Mouse (Mus musculus) adrenal gland, postnatal 25 days (tissue): ENCODE measurements around the gene Trim31. TPM values are rescaled to one million over a fixed set of nuclear protein-coding genes. Genes with fewer than 3 reads are reported as not detected.

Source experiments
- DNase-seq: peaks from one replicate; pipeline ENCODE4 v3.0.0; 2021; ENCODE audit warnings: mixed read lengths
- total RNA-seq: library from RNA; stranded (reverse); gene quantifications from 2 replicates; pipeline ENCODE4 v1.2.3, GENCODE M21; 2021

The Trim31 gene
- total RNA-seq, 1 experiment from 2014 or later, result not detected

DNA sequence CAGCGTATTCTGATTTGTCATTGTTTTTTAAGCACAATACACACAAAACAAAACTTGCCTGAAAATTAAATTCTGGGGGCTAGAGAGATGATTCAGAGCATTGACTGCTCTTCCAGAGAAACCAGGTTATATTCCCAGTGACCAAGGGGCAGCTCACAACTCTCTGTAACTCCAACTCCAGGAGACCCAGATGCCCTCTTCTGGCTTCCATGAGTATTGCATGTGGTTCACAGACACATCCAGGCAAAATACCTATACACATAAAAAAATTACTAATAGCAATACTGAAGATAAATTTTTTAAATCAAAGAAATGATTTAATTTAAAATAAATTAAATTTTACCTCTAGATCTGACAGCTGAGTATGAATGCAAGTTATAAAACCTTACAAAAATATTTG, 1.3 kb upstream of the Trim31 start:
- DNase-seq, result peak; percentile 13

DNA sequence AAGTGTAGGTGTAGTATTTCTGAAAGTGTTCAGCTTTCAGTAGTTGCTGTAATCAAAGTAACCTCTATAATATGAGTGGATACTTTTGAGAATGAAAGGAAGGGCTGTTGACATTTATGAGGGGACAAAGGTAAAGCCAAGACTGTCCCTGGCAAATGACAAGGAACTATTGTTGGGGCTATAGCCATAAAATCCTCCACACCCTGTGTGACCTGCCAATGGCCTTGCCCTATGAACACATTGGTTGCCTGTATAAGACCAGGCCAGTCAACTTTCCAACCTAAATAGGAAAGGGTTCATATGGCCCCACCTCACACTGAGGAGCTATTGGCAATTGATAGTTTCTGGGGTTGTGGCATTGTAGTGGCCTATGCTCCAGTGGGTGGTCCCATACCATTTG, 853 bp upstream of the Trim31 start:
- no peak for DNase-seq

DNA sequence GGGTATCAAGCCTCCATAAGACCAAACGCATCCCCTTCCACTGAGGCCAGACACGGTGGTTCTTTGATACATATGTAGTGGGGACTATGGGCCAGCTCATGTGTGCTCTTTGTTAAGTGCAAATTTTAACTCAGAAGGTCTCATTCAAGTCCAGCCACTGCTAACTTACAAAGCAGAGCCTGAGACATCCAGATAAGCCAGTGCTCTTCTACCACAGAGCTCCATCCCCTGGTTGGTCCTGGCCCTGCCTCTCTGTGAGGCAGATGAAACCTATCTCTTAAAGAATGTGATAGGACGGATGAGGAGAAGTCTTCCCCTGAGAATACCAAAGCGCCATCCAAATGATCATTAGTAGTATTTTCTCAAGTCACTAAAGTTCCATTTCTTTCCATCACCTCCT, 1.5 kb downstream of the Trim31 start:
- no peak for DNase-seq

DNA sequence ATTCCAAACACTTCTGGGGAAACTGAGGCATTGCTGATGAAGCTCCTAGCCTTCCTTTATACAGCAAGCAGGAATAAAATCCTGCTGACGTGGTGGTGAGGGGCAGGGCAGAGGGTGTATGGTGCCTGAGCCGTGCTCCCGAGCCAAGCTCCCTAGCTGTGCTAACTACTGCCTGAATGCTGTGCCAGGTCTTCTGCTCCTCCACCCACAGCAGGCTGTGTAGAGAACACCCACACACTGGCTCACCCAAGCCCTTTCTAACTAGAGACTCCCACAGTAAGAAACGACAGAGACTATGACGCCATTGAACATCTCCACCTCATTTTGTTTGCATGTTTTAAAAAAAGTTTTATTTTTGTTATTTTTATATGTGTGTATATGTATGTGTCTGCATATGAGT, 2.1 kb downstream of the Trim31 start:
- no peak for DNase-seq

- DNase-seq, result no peak
Measured at GRCm38 (mm10) chr17:36900691-36901090, 2.8 kb downstream of the Trim31 start.

GRCm38 (mm10) chr17:36903651-36904050, 5.7 kb downstream of the Trim31 start:
- no peak for DNase-seq

DNA sequence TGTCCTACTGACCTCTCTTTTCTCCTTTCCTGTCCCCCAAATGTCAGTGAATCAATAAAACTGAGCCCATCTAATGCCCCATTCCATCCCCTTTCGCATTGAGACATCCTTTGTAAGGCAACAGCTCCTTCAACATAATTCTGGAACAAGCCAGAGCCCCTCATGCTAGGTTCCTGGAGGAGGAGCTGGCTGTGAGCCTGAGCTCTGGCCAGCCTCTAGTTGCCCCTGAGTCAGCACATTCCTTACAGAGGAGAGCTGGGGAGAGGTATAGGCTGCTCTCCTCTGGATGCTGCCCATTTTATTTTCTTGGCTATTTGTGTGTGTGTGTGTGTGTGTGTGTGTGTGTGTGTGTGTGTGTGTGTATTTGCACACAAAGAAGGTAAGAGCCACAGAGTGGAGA, 10.3 kb downstream of the Trim31 start:
- DNase-seq, result no peak

DNA sequence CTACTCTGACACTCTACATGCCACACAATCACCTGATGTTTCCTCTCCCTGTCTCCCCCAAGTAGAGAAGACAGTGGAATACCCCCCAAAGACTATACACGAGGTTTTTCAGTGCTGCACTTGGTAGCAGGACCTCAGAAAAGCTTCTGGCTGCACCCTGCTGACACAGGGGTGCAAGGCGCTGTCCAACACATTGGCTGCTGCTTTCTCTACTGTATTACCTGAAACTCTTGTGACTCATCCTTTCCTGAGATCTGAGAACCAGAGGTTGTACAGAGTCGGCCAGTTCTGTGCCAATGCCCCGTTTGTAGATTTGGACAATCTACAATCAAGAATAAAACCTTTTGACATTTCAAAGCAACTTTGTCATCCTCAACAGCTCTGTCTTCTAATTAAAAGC, 11.9 kb downstream of the Trim31 start:
- no peak for DNase-seq

GRCm38 (mm10) chr17:36912031-36912430, 14.1 kb downstream of the Trim31 start:
- no peak for DNase-seq

DNA sequence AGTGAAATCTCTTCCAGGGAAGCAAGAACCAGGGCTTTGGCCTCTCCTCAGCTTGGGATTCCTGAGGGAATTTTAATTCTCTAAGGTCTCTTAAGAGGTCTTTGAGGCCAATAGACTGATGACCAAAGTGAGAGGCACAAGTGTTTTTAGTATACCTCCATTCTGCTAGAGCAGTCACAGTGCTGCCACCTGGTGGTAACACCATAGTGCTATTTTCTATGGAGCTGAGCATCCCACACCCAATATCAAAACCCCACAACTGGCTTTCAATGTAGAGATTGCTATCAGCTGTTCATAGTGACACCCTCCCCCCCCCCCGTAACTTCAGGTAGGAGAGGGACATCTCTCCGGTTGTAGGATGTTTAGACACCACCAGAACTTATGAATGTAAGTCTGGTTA, 16.2 kb downstream of the Trim31 start:
- DNase-seq, result peak; percentile 82

DNA sequence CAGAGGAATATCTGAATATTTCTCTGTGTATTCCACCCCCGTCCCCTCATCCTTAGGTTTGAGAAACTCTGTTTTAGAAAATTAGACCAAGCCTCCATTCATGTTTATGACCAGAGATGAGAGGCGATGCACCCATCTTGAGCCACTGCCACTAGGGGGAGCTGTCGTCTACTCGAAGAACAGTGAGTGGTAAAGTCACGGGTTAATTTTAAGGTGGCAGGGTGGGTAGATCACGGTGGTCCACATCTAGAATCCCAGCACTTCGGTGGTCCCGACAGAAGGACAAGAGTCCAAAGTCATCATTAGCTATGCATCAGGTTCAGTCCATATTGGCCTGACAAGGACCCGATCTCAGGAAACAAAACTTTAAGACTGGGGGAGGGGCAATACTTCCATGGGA, 17.2 kb downstream of the Trim31 start:
- DNase-seq, result peak; percentile 70

DNA sequence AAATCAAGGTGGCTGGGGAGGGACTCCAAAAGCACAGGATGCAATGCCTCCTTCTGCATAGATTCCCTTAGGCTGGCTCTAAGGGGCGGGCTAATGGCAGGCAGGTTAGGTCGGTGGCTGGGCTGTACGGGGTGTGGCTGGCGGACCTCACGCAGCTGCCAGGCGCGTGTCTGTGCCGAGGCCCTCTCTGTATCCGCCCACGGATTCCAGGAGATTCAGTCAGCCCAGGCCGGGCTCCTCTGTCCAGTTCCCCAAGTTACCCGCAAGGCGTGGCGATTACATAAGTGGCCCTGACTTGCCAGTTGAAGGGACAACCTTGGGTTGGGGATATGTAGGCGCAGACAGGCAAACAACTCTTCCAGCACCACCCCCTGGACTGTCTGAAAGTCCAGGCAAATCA, 22.3 kb downstream of the Trim31 start:
- peak; percentile 56 for DNase-seq

DNA sequence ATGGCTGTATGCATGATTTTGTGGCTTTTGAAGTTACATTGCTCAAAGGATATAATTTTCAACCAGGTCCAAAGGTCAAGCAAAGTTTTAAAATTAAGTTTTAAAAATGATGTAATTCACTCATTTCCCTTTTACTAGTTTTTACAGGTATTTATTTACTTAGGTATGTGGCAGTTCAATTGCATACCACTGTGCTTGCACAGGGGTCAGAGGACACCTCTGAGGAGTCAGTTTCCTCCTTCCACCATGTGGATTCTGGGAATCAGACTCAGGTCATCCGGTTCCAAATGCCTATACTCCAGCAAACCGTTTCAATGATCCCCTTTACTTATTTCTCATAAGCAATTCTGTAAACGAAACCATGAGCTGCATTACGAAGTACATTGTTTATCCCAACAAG, 24.8 kb downstream of the Trim31 start:
- no peak for DNase-seq

DNA sequence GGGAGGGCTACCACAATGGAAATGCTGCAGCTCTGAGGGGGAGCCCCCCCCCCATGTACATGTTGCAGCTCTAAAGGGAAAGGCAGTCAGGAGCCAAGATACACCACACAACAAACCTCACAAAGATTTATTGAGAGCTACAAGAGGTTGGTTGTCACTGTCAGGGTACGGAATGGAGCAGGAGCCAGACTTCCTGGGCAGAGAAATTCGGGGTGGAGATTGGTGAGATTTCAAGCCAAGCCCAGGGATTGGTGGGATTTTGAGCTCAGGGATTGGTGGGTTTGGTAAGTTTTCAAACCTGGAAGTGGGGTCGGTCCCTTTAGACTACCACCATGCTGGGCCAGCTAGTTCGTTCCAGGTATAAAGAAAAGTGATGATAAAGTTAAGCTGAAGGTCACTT, 25.6 kb downstream of the Trim31 start:
- no peak for DNase-seq

DNA sequence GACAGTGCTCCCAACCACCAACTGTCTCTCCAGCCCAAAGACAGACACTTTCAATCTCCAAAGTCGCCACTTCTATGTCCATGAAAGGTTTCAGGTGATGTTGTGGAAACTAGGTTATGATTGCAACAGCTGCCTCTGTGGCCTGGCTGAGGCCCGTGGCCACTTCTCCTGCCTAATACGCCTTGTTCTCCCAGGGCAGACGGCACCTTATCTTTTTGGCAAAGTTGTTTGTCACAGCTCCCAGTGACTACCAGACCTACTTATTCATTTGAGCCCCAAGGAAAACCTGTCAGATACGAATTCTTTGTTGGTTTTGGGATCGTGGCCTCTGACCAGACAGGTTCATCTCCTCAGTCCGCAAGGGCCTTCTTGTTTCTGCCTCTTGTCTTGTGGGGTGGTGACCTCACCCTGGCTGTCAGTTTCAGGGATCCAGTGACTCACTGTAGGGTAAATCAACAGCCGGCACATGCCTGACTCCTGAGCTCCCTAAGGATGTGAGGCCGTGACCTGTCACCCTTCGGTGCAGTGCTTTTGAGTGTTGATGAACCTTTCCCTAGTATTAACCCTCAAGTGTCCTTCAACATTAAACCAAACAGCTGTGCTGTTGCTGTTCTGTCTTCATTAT, 29.7 kb downstream of the Trim31 start:
- no peak for DNase-seq

GRCm38 (mm10) chr17:36929236-36929932, 31.5 kb downstream of the Trim31 start:
- no peak for DNase-seq

DNA sequence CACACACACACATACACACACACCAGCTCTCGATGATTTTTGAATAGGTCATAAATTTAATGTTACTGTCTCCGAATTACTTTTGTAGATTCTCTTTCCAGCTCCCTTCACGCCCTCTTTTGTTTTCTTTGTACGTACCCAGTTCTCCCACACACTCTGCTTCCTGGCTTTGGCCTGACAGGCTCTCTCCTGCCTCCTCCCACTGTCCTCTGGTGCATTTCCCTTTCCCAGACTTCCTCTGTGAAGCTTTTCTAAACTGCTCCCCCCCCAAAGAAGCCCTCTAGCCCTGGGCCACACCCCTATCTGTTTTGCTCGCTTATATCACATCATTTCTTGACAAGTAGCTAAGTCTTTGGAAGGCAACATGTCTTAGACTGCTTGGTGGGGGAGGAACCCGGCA, 32.3 kb downstream of the Trim31 start:
- no peak for DNase-seq

GRCm38 (mm10) chr17:36931130-36931529, 33.2 kb downstream of the Trim31 start:
- no peak for DNase-seq

DNA sequence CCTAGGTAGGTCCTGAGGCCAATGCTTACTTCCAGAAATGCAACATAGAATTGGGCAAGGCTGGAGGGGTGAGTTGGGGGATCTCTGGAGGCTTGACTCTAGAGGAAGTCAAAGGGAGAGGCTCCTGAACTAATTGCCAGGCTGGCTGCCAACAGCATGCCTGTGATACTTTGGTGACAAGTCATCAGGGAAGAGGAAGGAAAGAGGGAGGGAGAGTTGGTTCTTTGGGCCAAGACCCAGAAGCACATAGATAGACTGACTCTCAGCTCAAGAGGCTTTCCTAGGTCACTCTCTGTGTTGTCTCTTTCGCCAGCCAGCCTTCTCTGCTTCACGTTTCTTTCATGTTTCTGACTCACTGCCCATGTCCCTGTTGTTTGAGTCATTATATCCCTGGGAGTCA, 33.9 kb downstream of the Trim31 start:
- peak; percentile 43 for DNase-seq

GRCm38 (mm10) chr17:36938056-36938455, 40.1 kb downstream of the Trim31 start:
- peak; percentile 75 for DNase-seq

DNA sequence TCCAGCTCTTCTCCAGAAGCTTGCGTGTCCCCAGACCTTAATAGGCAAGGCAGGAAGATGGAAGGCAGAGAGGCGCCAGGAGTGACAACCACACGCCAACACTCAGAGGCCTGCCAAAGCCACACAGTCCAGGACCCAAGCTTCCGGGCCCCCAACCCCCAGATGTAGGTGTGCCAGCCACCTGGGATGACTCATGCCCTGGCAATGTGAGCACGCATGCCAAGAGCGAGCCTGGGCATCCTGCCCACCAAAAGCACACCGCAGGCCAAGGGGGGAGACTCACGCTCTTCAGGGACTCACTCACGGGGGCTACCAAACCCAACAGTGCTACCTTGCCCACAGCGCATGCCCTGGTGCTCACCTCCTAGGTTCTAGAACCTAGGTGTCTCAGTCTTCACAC, 44.5 kb downstream of the Trim31 start:
- peak; percentile 39 for DNase-seq

DNA sequence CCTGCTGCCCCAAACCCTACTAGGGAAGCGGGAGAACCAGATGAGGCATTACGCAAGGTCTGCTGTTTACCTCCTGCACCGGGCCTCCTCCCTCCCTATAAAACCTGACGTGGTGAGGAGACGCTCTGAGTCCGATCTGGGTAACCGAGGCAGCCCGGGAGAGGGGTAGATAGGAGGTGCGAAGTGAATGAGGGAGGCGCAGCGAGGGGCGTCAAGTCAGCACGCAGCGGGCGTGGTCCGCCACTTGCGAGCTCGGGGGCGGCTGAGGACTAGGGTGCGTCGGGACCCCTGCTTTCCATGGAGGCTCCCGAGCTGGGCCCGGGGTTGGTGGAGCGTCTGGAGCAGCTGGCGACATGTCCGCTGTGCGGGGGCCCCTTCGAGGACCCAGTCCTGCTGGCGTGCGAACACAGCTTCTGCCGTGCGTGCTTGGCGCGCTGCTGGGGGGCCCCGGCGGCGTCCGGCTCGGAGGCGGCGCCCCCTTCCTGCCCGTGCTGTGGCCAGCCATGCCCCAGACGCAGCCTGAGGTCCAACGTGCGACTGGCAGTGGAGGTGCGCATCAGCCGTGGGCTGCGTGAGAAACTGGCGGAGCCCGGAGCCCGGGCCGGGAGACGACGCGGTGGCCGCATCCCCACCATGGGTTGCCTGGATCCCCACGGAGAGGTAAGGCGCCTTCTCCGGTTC, 45.0 kb downstream of the Trim31 start, which contains the start of gene Rnf39:
Gene Rnf39, plus strand, starts transcription at position 128 of the 681 bp plus-strand sequence.
- DNase-seq, result peak; percentile 10

- no peak for DNase-seq
Measured at GRCm38 (mm10) chr17:36943691-36944090, 45.8 kb downstream of the Trim31 start.
